Mouse (Mus musculus) cerebellum, adult 2 months (tissue): ENCODE results near the gene Kalrn.

ENCODE experiments used
- CTCF ChIP-seq: fragments of 200-500 bp; IDR thresholded peaks from 2 replicates; pipeline ENCODE4 v1.5.1; 2011; ENCODE audit warnings: low read depth, mild to moderate bottlenecking, control low read depth, low read length, moderate library complexity, borderline replicate concordance; ENCODE audit not compliant: insufficient read depth
- POLR2A ChIP-seq: fragments of 200-500 bp; IDR thresholded peaks from 2 replicates; pipeline ENCODE4 v1.6.1; 2011; ENCODE audit warnings: low read length, control low read depth, borderline replicate concordance; ENCODE audit not compliant: insufficient read depth

GRCm38 (mm10) chr16:34343161-34343560, 230.2 kb downstream of the Kalrn start:
- TF ChIP-seq CTCF (no peak), POLR2A (no peak)
